Mouse (Mus musculus): ENCODE data around the gene Arsj.

Gene Arsj

DNA sequence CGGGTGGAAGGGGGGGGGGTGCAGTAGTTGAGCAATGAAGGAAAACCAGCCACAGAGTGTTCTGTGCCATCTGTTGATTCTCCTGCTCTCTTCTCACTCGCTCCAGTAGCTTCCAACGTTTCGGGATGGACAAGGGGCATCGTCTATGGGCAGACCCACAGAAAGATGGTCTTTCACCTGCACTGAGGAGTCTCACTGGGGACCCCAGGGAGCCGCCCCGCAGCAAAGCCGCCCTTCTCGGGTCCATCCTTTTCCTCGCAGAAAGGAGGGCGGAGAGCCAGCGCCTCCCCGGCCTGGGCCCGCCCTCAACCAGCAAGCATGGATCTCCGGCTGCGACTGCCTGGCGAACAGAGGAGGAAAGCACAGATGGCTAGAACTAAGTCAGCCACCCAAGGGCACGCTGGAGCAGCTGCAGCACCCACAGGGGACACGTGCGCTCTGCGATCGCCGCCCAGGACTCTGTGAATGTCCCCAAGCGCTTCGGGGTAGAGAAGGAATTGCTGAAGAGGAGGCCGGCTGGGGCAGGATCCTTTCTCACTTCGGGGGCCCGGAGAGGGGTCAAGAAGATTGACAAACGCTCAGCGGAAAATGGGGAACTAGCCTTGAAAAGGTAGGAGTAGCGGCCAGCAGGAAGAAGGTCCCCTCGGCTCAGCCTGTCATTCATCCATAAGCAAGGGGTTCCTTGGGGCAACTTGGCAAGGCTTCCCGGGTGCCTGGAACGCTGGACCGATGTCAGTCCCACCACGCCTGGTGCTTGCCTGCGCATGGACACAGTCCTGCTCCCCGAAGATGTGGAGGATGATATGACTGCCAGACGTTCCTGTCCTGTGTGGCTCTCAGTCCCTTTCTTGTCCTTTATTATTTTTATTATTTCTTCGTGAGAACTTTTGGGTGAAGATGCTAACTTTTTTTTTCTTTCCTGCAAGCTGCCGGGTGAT is at the start of gene Arsj:
Gene Arsj, plus strand, starts transcription at position 117 of the 938 bp plus-strand sequence.
- no peak for DNase-seq (ENCODE audit: low read depth, low spot score)

DNA sequence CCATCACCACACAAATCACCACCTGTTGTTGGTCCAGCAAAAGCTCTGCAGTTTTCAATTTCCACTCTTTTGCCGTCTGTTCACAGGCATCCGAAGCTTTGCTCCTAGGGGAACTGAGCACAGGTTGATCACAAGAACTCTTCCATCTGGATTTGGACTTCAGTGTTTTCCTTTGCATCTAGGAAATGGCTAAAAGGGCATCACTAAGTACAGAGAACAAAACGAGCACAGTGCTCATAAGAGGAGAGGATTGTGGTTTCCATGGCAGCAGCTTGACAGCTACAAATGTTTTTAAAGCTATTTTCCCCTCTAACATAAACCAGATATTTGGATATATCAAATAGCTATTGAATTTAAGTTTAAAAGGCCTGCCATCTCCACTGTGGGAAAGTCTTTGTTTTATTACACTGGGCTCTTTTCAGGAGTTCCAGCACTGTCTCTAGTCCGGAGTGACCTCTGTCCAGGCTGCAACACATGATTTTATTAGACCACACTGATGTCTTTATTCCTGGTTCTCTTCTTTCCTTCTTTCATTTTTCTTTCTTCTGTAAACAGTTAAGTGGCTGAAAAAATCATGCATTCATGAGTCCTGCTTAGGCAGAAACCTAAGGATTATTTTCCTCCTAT is 38.5 kb upstream of the Arsj start:
- DNase-seq (ENCODE audit: low read depth, low spot score): no peak

DNA sequence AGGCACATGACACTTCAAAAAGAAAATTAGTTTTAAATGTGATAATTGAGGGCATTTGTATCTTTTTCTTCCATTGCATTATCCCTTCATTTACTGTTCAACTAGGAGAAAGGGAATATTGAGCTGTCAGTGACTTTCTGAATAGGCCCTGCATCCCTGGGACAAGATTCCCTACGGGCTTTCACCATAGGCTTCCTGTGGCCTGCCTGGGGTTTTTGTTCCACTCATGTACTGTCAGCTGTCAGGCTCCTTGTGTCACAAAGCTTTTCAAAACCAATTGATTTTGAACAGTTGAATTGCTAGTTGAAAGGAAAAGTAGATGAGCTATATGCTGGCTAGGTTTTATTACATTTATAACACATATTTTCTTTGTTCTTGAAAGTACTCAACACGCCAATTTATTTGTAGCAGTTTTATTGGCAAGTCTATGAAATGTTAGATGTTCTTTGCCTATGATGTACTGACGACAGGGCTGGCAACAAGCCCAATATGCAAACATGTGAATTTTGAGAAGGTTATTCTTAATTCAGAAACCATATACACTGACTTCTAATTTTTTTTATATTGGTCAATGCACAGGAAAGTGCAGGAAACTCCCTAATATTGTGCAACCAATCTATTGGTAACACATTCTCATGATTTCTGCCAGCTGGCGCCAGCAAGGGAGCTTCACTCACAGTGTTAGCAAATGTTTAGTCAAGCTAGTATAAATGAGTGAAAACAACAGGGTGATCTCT is 37.4 kb upstream of the Arsj start:
- no peak for DNase-seq (ENCODE audit: low read depth, low spot score)

DNA sequence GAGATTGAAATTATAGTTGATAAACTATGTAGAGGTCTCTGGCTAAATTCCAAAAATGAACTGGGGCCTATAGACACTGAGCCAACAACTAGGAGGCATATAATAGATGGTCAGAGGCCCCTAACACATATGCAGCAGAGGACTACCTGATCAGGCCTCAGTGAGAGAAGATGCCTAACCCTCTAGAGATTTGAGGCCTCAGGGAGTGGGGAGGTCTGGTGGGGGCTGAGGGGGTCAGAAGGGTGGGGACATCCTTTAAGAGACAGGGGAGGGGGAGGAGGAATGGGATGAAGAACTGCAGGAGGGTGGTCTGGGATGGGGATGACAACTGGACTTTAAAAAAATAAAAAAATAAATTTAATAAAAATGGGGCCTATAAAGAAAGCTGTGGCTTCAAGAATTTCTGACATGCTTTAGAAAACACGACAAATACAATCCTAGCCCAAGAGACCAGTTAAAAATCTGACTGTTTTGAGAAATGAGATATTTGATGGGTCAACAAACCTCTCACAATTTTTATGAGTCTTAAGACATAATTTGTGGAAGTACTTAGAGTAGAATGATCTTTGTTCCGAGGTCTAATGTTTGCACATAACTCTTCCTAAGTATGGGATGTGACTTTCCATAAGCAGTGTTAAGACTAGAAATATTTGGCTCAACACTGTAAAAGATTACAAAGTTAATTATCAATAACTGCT is 36.7 kb upstream of the Arsj start:
- no peak for DNase-seq (ENCODE audit: low read depth, low spot score)

DNA sequence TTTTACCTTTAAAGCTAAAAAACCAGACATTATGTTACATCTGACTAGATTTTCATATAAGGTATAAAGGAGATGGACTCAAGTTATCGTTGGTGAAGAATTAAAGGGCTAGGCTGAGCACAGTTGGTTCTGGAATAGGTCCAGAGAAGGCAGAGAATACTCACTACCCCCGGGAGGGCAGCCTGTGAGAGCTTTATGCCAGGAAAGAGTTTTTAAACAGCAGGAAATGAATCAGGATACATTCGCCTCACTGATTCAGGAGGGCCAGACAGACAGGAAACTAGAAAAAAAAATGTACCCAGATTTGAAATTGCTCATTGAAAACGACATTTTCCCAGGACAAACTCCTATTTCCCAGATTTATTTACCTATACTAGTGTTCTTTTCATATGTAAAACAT is 28.2 kb upstream of the Arsj start:
- DNase-seq (ENCODE audit: low read depth, low spot score): no peak

DNA sequence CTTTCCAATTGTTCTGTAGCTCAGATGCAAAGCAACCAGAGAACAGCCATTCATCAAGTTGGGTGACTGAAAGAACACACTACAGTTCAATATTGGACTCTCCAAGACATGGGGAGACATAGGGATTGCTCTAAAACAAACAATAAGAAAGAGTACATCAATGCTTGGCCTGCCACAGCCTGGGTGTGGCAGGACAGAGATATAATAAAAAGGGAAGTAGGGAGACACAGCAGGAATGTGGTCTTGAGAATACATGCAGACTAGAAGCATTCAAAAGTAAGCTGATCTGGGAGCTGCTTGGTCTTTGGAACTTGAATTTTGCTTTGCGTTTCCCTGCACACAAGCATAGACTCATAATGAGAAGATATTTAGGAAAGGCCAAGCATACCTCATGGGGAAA is 18.7 kb upstream of the Arsj start:
- no peak for DNase-seq (ENCODE audit: low read depth, low spot score)

DNA sequence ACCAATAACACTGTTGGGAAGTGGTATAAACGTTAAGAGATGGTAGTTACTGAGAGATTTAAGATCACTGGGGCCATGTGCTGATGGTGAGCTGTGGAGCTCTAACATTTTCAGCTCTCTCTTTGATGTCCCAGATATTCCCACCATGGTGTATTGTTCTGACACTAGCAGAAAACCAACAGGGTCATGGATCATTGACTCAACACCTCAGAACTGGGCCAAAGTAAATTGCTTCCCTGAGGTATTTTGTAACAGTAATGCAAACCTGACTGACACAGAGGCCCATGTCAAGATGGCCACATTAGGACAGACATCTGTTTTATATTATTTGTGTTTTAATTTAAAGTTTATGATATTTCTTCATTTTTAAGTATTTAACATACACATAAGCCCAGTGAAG is 3.7 kb upstream of the Arsj start:
- no peak for DNase-seq (ENCODE audit: low read depth, low spot score)

DNA sequence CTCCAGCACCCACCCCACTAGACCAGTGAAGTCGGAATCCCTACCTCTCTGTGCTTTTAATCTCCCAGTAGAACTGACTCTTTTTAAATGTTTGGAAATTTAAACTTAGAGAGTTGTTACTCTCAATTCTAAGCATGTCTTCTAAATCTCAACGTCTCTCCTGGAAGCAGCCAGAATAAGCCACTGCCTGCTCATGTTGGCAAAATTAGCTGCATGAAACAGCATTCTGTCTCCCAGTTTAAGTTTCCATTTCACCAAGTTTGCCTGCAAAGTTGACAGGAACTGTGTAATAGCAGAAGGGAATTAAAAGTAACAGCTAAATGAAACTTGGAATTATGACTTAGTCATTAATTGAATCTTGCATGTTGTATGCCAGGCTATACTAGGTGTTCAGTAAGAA is 1.1 kb upstream of the Arsj start:
- no peak for DNase-seq (ENCODE audit: low read depth, low spot score)

DNA sequence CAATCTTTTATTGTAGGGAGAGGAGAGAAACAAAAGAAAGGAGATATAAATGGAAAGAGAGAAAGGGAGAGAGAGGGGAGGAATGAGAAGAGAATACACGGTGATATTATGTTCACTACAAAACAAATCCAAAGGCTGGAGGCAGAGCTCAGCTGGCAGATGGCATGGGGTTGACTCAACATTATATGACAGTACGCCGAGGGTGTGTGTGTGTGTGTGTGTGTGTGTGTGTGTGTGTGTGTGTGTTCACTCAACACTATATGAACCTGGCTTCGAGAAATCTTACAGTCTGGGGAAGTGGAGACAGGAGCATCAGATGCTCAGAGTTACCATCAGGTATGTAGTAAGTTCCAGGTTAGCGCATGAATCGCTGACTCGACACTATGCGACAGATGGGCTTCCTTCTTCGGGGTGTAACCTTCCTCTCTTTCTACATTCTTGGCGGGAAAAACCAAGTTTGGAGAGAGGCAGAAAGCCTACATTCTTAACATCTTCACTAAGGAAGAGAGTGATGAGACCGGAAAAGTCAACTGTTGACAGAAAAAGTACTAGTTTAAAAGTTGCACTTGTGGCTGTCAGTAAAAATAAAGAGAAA is 456 bp upstream of the Arsj start:
- no peak for DNase-seq (ENCODE audit: low read depth, low spot score)

DNA sequence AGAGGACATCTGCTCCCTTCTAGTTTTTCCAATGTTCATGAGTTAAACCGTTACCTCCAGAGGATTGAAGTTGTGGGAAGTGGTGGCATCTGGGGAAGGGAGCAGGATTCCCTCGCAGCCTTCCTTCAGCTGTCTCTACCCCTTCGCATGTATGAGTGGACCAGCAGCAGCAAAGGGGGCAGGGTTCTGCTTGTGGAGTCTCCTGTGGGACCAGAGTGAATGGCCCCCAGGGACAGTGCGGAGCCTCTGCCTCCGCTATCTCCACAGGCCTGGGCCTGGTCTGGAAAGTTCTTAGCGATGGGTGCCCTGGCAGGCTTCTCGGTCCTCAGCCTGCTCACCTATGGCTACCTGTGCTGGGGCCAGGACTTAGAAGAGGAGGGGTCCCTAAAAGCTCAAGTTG is 1.1 kb downstream of the Arsj start:
- DNase-seq (ENCODE audit: low read depth, low spot score): no peak

DNA sequence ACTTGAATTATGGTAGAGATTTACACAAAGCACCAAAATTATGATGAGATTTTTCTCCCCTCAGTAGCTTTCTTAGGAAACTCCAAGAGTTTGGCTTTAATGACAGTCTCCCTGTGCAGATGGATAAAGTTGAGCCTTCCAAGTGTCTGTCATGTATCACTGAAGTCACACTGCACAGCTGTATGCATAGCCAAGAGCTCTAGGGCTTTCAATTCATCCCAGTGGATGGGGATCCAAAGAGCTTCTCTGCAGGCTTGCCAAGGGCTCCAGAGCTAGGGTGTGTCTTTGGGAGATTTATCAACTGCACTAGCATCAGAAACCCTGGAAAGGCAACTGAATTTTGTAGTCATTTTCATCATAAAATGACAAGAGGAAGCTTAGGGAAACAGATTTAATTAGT is 7.1 kb downstream of the Arsj start:
- no peak for DNase-seq (ENCODE audit: low read depth, low spot score)

DNA sequence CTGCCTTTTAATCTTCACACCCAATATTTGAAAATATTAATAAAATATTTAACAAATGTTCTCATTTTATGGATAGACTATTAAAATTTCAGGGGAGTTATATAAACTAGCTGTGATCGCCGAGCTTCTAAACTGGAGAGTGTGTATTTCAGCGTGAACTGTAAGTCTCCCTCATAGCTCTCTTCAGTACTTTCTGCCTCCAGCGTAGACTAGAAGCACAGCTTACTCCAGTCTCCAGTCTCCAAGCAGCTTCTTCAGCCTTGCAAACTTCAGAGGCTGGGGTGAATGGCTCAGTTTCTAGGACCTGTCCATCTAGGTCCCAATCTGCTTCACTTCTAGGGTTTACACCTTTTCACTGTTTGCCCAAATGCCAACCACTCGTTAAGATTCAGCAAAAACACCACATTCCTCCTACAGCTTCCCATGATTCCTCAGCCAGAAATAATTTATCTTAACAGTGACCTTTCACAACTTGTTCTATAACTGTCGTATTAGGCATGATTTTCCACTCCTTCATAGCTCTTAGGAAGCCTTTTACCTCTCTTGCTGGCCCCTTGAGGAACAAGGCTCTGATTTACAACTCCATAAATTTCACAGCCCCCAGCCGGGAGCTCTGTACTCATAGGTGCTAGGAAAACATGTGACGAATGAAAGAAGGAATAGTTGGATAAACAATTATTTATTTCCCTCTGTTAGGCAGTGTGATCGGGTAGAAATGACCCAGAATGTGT is 9.5 kb downstream of the Arsj start:
- no peak for DNase-seq (ENCODE audit: low read depth, low spot score)

DNA sequence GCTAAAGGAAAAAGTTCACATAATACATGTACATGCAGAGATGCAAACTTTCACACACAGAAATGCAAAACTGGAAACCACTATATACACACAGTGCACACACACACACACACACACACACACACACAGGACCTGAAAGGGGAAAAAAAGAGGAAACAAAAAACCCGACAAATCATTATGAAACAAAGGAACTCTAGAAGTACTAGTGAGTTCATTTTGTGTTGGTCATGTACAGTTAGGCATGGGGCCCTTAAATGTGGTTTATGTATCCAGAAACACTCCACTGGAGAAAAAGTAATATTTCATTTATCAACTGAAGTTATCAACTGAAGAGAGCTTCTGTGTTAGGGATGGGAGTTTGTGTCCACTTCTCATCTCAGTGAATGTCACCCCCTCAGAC is 10.2 kb downstream of the Arsj start:
- no peak for DNase-seq (ENCODE audit: low read depth, low spot score)

DNA sequence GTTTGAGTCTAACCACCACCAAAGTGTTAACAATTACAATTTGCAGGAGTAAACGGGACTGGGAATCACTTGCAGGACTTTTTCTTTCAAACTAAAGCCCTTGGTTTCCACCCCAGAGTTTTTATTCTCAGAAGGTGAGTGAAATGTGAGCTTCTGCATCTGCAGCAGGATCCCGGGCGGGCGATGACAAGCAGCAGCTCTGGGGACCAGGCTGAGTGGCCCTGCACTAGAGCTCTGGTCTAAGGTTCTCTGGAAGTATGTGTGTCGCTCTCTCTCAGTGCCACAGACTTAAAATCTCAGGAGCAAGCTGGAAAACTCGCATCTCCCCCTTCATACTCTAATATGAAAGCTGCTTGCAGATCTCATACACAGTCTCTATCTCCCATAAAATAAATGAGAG is 15.8 kb downstream of the Arsj start:
- DNase-seq (ENCODE audit: low read depth, low spot score): no peak

DNA sequence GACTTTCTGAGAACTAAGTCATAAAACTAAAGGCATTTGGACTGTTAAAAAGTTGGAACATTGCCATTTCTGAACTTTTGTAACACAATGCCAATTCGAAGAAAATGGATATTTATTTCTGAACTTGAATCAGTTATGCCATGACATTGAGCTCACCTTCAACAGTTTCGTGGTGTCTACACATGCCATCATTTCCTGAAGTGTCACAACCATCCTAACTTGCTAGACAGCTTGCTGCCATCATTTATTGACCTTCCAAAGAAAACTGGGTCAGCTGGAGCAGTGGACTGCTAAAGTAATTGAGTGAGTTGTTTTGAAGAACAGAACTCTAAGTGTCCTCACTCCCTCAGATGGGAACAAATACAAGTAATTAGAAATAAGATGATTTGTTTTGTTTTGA is 16.2 kb downstream of the Arsj start:
- no peak for DNase-seq (ENCODE audit: low read depth, low spot score)

DNA sequence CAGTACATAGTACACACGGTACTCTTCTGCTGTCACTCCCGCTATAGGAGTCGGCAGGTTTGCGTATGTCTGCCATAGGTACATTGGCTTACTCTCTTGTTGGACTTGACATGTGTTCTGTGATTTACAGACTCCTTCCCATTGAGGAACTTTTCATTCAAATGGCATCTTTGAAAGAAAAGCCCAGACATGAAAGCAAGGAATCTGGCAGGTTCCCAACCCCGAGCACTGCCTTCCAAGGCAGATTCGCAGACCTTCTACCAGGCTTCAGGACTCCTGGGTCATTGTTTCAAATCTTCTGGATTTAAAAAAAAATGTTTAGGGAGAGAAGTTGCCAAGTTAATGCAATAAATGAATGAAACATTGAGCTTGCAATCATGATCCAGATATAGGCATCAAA is 19.8 kb downstream of the Arsj start:
- DNase-seq (ENCODE audit: low read depth, low spot score): no peak

DNA sequence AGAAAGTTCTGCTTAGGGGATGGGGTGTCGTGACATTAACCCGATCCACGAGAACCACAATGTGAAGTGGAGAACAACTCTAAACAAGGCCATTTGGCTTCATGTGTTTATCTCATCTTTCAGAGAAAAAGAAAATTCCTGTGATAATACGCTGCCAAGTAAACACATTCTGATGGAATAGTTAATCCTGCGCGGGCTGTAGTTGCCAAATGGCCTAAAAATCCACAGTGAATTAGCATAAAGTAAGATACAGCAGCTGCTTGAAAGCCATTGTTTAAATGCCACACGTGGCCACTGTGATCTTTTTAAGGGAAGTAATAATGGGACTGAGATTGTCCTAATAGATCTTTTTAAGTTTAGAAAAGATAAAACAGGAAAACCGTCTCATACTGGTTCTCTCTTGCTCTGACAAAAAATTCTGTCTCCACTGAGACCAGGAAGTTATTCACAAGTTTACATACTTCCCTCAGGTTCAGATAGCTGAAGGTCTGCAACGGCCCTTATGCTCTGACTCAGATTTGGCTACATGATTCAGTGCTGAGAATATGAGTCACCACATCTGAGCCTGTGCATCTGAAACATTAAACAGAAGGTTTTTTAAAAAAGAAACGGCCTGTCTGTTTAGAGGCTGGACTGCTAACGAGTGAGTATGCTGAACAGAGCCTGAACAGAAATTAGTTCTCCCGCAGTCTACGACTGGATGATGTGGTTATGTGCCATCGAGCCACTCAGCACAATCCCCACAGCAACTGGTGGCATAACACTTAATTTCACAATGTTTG is 21.4 kb downstream of the Arsj start:
- DNase-seq (ENCODE audit: low read depth, low spot score): no peak

DNA sequence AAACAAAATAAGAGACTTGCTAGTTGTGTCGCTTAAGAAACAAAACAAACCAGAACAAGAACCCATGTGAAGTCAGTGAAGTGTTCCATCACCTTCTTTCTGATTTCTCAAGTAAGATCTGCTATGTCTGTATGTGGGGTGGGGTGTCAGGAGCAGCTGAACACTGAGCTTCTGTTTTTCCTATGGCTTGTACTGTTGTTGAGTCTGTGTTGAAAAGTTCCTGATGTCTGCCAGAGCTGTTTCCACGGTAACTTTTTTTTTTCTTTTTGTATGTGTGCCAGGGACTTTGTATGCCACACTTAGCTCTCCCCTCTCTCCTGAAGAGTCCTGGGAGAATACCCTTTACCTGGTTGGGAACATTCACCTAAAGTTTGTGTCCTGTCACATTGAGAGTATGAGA is 34.0 kb downstream of the Arsj start:
- DNase-seq (ENCODE audit: low read depth, low spot score): no peak

DNA sequence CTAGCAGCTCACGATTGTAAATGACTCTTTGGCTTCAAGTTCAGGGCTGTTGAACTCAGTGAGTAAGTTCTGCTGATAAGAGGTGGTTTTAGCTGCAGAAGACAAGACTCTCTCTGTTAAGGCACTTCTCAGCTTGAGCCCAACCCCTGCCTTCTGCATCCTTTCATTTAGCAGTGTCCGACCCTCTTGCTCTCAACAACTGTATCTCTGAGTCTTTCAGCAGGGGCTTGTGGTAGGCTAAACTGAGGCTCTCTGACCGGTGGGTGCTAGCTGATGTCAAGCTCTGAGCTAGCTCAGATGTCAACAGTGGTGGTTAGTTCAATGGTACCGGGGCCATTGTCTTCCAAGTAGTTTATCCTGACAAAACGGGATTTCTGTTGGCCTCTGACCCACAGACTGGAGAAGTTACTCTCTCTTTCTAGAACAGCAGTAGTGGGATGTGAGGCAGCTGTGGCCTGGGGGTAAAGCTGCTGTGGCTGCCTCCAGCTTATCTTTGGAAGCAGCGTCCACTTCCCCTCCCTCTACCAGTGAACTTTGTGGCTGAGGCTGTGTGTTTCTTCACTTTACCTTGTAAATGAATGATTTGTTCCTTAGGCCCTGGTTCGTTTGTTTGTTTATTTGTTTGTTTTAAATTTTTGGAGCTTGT is 34.6 kb downstream of the Arsj start:
- no peak for DNase-seq (ENCODE audit: low read depth, low spot score)

DNA sequence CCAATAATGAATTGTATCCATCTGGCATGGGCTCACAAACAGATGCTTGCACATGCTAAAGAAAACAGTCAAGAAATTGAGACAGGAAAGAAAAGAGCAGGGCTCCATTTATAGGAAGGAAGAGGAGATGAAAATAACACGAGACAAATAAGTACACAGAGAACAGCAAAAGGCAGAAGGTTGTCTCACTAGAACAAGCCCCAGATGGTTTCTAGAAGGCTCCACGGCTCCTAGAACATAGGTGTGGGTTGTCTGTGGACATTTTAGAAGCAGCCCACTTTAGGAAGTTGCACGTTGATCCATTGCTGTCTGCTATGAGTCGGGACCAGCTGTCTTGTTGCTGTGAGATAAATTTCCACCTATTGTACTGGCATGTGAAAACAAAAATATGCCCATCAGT is 37.2 kb downstream of the Arsj start:
- no peak for DNase-seq (ENCODE audit: low read depth, low spot score)
